Mouse (Mus musculus): Measurements from ENCODE around the gene Dpysl4.

Gene Dpysl4

DNA sequence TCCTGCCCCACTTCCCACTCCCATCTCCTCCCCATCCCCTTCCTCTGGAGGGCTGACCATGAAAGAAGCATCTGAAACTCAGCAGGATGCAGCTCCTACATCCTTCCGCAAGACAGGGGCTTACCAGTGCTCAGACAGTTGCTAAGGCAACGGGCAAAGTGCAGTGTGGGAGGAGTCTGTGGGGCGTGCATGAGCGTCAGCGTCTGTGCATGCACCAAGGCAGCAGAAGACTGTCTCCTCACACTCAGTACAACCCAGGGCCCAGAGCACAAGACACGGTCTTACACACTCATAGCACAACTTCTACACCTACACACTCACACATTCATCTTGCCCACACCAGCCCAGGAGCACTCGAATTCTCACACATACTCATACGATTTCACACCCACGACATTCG lies 65.3 kb downstream of the Dpysl4 start:
- DNase-seq (ENCODE audit: low read depth, low spot score): no peak
